Mouse (Mus musculus) megakaryocyte, embryonic 14.5 days (primary cell): ENCODE measurements around the gene Tns3. TPM values are rescaled to one million over a fixed set of nuclear protein-coding genes. Genes with fewer than 3 reads are reported as not detected.

ENCODE experiments used
- H3K27me3 ChIP-seq: replicated peaks from 2 replicates; pipeline ENCODE3; 2012; ENCODE audit warnings: inconsistent platforms
- H3K36me3 ChIP-seq: replicated peaks from 2 replicates; pipeline ENCODE3; 2012; ENCODE audit warnings: low read length, inconsistent platforms, mixed read lengths
- H3K4me1 ChIP-seq: 2 replicates; pipeline ENCODE4 v1.6.1; 2012; ENCODE audit warnings: inconsistent platforms
- H3K4me3 ChIP-seq: replicated peaks from 2 replicates; pipeline ENCODE3; 2012; ENCODE audit warnings: moderate library complexity, mild to moderate bottlenecking, inconsistent platforms
- H3K9me3 ChIP-seq: 2 replicates; pipeline ENCODE4 v1.6.1; 2012; ENCODE audit warnings: inconsistent platforms
- FLI1 ChIP-seq: IDR thresholded peaks from 2 replicates; pipeline ENCODE4 v1.6.1; 2012; ENCODE audit warnings: low read length, inconsistent platforms, mixed read lengths
- GATA1 ChIP-seq: IDR thresholded peaks from 3 replicates; pipeline ENCODE4 v1.6.1; 2012; ENCODE audit warnings: mixed read lengths, low read length, inconsistent platforms, borderline replicate concordance
- polyA plus RNA-seq: library from polyadenylated mRNA; stranded (reverse); fragments of >175 nt; gene quantifications from 2 replicates; pipeline ENCODE4 v1.2.3, GENCODE M21; 2012; ENCODE audit warnings: low replicate concordance; ENCODE audit not compliant: insufficient read depth

The Tns3 gene
- polyA plus RNA-seq, 1 experiment = 1.7 TPM

DNA sequence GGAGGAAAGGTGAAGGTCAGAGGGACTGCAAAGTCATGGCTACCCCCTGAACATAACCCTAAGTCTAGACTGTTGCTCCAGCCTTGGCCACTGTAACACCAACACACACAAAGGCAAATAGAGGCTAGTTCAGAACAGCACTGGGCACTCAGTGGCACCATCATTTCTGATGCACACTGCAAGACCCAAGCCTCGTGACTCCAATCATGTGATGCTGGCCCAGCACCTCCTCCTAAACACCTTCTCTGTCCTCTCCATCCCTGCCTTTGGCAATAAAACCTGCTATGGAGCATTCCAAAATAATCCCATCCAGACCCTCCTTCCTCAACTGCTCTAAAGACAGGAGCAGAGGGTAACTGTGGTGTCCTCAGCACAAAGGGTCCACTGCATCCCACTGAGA lies 27.7 kb downstream of the Tns3 start:
- TF ChIP-seq FLI1 = no peak
- no peak for TF ChIP-seq GATA1

DNA sequence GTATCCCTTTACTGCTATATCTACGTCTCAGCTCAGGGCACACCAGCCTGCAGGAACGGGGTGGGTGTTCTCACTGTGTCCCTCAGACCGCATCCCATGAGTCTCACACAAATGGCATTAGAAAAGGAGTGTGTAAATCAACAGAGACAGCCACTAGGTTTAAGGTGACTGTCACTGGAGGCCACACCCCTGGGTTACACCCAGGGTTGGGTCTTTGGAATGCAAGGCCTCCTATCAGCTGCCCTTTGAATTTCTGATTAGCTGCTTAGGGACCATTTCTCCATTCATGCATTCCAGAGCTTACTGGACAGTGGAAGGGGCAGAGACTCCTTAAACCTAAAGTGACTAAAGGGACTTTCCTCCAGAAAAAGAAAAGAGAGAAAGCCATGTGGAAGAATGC lies 28.6 kb downstream of the Tns3 start:
- H3K27me3 ChIP-seq = peaks cover 1% of the 10 kb centered on the region
- H3K4me3 ChIP-seq = no peak overlapping the region
- no peaks in the 10 kb centered on the region for H3K4me1 ChIP-seq
- TF ChIP-seq GATA1 (no peak), FLI1 (no peak)
- H3K36me3 ChIP-seq = no peaks in the 10 kb centered on the region
- no peaks in the 10 kb centered on the region for H3K9me3 ChIP-seq

More for the DNA sequence above, 27.7 kb downstream of the Tns3 start:
- Histone ChIP-seq H3K4me3 (no peak overlapping the region), H3K36me3 (no peaks in the 10 kb centered on the region), H3K4me1 (no peaks in the 10 kb centered on the region), H3K9me3 (no peaks in the 10 kb centered on the region), H3K27me3 (peaks cover 3% of the 10 kb centered on the region)

DNA sequence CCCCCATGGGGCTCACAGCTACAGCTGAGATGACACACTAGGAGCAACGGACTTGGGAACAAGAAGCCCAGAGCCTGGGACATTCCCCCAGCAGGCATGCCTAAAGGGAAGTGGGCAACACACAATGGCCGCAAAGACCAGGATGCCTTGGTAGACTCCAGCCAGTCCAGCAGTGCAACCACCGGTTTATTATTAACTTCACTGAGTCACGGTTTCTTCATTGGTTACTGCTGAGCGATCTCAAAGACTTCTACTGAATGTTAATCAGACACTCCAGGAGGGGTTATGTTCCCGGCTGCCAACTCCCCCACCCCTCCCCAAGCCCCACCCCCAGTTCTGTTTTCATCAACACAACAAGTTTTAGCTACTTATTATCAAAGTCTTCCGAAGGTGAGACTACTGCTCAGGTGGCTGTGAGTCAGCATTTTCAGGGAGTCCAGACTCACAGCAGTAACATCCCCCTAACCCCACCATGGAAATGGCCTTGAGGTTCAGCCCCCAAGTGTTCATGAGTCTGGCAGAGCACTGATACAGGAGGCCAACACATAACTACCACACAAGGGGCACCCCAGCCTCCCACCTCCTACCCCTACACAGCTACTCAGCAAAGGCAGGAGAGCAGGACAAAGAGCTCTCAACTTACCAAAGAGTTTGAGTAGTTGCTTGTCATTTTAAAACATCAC lies 29.5 kb downstream of the Tns3 start:
- Histone ChIP-seq H3K9me3 (peaks cover 3% of the 10 kb centered on the region; the same call in 1 of the 2 replicates), H3K36me3 (no peaks in the 10 kb centered on the region), H3K4me1 (no peaks in the 10 kb centered on the region), H3K4me3 (no peak overlapping the region), H3K27me3 (no peaks in the 10 kb centered on the region)
- TF ChIP-seq GATA1 (no peak), FLI1 (no peak)

DNA sequence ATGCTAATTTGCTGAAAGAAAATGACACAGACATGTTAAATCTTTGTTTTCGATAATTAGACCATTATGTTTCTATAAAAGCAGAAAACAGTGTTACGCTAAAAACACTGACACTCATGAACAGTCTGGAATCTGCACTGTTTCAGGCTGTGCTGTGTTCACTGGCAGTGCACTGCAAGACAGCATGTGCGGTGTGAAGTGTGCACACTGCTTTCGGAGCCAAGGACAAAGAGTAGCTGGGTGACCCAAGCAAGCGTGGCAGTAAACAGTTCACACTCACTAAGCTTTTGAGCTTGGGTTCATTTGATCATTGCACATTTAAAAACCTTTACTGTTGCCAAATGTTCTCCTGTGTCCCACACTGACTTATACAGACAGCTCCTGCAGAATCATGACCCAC lies 32.2 kb downstream of the Tns3 start:
- Histone ChIP-seq H3K36me3 (no peaks in the 10 kb centered on the region), H3K4me1 (0 out of 2 replicates have a peak, but pooled peaks cover 3% of the 10 kb centered on the region), H3K4me3 (no peak overlapping the region), H3K27me3 (no peaks in the 10 kb centered on the region), H3K9me3 (peaks cover 8% of the 10 kb centered on the region; the same call in 1 of the 2 replicates)
- no peak for TF ChIP-seq GATA1
- TF ChIP-seq FLI1 = no peak

DNA sequence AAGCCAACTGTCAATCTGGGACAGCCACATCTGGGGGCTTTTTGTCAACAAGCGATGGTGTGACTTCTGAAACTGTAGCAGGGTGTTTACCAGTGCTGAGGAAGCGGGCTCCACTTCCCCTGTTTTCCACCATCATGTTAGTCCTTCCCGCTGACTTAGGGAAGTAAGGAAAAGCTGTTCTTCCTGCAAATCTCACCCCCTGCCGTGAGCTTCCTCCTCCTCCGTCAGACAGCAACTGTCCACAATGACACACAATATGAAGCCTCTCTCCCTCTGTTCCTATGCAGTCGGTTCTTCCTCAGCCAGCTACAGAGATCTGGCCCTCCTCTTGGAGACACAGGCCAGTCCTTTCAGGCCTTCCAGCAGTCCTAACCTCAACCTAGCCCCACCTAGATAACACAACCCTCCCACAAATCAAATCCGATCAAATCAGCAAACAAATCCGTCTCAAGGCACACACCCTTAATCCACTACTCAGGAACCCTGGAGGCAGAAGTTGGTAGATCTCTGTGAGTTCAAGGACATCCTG lies 34.4 kb downstream of the Tns3 start:
- H3K4me1 ChIP-seq = 0 out of 2 replicates have a peak, but pooled peaks cover 3% of the 10 kb centered on the region
- H3K4me3 ChIP-seq = no peak overlapping the region
- H3K36me3 ChIP-seq = no peaks in the 10 kb centered on the region
- no peak for TF ChIP-seq FLI1
- no peak for TF ChIP-seq GATA1
- peaks cover 18% of the 10 kb centered on the region for H3K27me3 ChIP-seq
- H3K9me3 ChIP-seq = peaks cover 8% of the 10 kb centered on the region; the same call in 1 of the 2 replicates

DNA sequence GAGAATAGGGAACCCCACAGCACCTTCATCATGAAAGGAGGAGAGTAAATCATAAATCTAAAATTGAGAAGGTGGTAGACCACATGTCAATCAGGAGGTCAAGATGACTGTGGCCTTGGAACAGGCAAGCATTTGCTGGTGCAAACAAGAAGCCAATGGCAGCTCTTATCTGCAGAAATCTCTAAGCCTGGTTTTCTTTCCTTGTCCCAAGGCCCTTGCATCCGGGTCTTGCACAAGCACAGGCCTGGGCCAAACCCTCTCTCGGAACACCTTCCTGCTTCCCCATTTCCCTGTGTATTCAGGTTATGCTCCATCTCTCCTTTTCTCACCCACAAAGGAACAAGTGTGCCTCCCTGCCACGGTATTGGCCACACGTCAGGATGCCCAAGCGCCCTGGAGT lies 35.0 kb downstream of the Tns3 start:
- peaks cover 5% of the 10 kb centered on the region; the same call in 1 of the 2 replicates for H3K4me1 ChIP-seq
- peaks cover 8% of the 10 kb centered on the region; the same call in 1 of the 2 replicates for H3K9me3 ChIP-seq
- H3K36me3 ChIP-seq = no peaks in the 10 kb centered on the region
- H3K4me3 ChIP-seq = no peak overlapping the region
- no peak for TF ChIP-seq FLI1
- TF ChIP-seq GATA1 = no peak
- H3K27me3 ChIP-seq = peaks cover 23% of the 10 kb centered on the region

DNA sequence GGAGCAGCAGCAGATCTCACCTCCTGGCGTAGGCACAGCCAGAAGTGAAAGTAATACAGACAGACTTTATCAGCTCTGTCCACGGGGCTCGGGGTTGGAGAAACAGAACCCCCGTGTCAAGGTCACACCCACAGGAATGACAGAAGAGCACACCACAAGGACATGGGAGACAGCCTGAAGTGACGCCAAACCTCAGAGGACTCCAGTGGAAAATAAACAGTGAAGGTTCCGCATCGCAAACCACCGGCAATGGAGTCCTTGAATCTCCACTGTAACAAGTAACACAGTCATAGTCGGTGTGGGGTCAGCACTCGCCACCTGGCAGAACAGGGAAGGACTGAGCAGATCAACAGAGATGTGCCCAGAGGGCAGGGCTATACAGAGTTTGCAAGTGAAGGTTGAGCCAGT lies 35.5 kb downstream of the Tns3 start:
- Histone ChIP-seq H3K4me3 (peak overlapping the region; percentile 21), H3K36me3 (no peaks in the 10 kb centered on the region), H3K4me1 (peaks cover 9% of the 10 kb centered on the region; the same call in 1 of the 2 replicates), H3K27me3 (peaks cover 28% of the 10 kb centered on the region), H3K9me3 (peaks cover 8% of the 10 kb centered on the region; the same call in 1 of the 2 replicates)
- no peak for TF ChIP-seq GATA1
- TF ChIP-seq FLI1 = no peak

DNA sequence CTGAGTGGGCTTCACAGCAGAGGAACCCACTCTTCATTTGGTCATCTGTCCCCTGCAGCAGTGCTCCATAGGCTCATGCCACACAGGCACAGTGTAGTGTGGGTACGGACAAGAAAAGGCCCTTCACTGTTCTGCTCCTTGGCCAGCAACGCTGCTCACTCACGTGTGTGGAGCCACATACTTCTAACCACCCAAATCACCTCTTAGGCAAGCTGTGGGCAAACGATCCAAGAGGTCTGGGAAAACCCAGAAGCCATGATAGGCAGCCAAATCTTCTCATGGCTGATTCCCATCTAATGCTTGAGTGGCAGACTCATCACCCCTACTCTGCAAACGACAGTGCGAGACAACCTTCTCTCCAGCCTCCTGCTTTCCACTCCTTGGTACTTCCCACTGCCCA lies 37.2 kb downstream of the Tns3 start:
- Histone ChIP-seq H3K9me3 (peaks cover 8% of the 10 kb centered on the region; the same call in 1 of the 2 replicates), H3K27me3 (peaks cover 44% of the 10 kb centered on the region), H3K4me3 (no peak overlapping the region), H3K36me3 (no peaks in the 10 kb centered on the region), H3K4me1 (peaks cover 9% of the 10 kb centered on the region; the same call in 1 of the 2 replicates)
- TF ChIP-seq GATA1 (no peak), FLI1 (no peak)

DNA sequence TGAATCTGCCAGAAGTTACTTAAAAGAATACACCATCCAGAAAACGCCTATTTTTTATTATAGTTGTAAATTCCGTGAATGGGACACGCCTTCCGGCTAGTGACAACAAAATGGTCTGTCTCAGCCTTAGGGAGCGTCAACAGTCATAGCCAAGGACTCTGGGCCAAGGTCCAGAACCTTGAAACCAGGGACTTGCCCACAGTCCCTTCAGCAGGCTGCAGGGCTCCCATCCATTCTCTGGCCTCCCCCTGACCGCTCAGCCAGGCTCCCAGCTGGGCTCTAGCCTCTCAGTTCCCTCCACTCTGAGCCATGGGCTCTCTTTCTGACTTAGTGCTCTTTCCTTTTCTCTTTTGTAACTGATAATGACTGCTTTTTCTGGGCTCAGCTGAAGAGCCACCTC lies 37.6 kb downstream of the Tns3 start:
- no peak for TF ChIP-seq GATA1
- TF ChIP-seq FLI1 = no peak
- no peak overlapping the region for H3K4me3 ChIP-seq
- H3K36me3 ChIP-seq = no peaks in the 10 kb centered on the region
- peaks cover 8% of the 10 kb centered on the region; the same call in 1 of the 2 replicates for H3K9me3 ChIP-seq
- peaks cover 46% of the 10 kb centered on the region for H3K27me3 ChIP-seq
- peaks cover 9% of the 10 kb centered on the region; the same call in 1 of the 2 replicates for H3K4me1 ChIP-seq
